Mouse (Mus musculus): ENCODE data around the gene Dock11.

DNA sequence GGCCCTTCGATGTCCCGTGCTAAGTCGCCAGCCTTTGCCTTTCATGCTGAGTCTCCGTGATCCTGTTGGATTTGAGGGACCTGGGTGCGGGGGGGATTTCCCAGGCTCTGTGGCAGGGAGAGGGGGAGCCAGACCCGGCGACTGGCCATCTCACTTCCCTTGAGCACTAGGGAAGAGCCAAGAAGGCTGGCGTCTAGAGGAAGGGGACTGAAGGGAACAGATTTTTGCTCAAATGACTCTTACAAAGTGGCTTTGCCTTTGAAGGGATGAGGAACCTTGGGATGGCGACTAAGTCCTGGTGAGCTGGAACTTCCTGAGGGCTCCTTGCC, 223.8 kb downstream of the Dock11 start:
- TF ChIP-seq CTCF (IDR thresholded peaks at IDR 0.05; ENCODE audit: control insufficient read depth, insufficient read depth, insufficient read length), result no peak
- no peak for TF ChIP-seq MYOG (IDR thresholded peaks at IDR 0.05; ENCODE audit: control insufficient read depth, extremely low read depth, insufficient read length)
- TF ChIP-seq MYOD1 (IDR thresholded peaks at IDR 0.05; ENCODE audit: control insufficient read depth, insufficient read length, low read depth), result no peak

Data from C2C12 (cell line).